Mouse (Mus musculus) kidney, adult 2 months (tissue): Measurements from ENCODE around the gene 4930578G10Rik. TPM values are rescaled to one million over a fixed set of nuclear protein-coding genes. Genes with fewer than 3 reads are reported as not detected.

Experiments used
- DNase-seq: peaks from one replicate; pipeline ENCODE4 v3.0.0; 2021
- H3K27ac ChIP-seq: fragments of 200-500 bp; 2 replicates; pipeline ENCODE4 v1.5.1; 2012; ENCODE audit warnings: low read depth, low read length, control low read depth, inconsistent platforms; ENCODE audit not compliant: insufficient read depth
- H3K27me3 ChIP-seq: fragments of 200-500 bp; replicated peaks from 2 replicates; pipeline ENCODE4 v1.6.1; 2012; ENCODE audit warnings: mild to moderate bottlenecking, moderate library complexity, low read length, inconsistent platforms; ENCODE audit not compliant: control insufficient read depth, insufficient read depth
- H3K36me3 ChIP-seq: fragments of 200-500 bp; 2 replicates; pipeline ENCODE4 v1.6.1; 2012; ENCODE audit warnings: mild to moderate bottlenecking, moderate library complexity, low read length, inconsistent platforms; ENCODE audit not compliant: control insufficient read depth, insufficient read depth
- H3K4me1 ChIP-seq: fragments of 200-500 bp; 2 replicates; pipeline ENCODE4 v1.6.1; 2011; ENCODE audit warnings: low read length; ENCODE audit not compliant: control insufficient read depth, insufficient read depth
- H3K4me3 ChIP-seq: fragments of 200-500 bp; 2 replicates; pipeline ENCODE4 v1.5.1; 2011; ENCODE audit warnings: mild to moderate bottlenecking, low read depth, low read length, control low read depth; ENCODE audit not compliant: insufficient read depth
- CTCF ChIP-seq: fragments of 200-500 bp; conservative IDR thresholded peaks from 2 replicates; pipeline ENCODE4 v1.5.1; 2011; ENCODE audit warnings: low read depth, mild to moderate bottlenecking, control low read depth, low read length, moderate library complexity, mixed read lengths; ENCODE audit not compliant: insufficient read depth, insufficient read length
- POLR2A ChIP-seq: fragments of 200-500 bp; IDR thresholded peaks from one replicate; pipeline ENCODE4 v1.6.1; 2011; ENCODE audit warnings: low read depth, low read length, control low read depth
- WGBS: fragments of 180-500 bp; shearing (Covaris S2); methylation state at CpG from one replicate; pipeline ENCODE4 v1.1.7; 2018; 5-methylcytosine and 5-hydroxymethylcytosine counted together
- polyA plus RNA-seq: library from polyadenylated mRNA; depleted of rRNA; stranded (reverse); fragments of >200 nt; gene quantifications from 2 replicates; pipeline ENCODE4 v1.2.3, GENCODE M21; 2012; rRNA removed

Gene 4930578G10Rik
- polyA plus RNA-seq, 1 experiment, result 0.14 TPM

DNA sequence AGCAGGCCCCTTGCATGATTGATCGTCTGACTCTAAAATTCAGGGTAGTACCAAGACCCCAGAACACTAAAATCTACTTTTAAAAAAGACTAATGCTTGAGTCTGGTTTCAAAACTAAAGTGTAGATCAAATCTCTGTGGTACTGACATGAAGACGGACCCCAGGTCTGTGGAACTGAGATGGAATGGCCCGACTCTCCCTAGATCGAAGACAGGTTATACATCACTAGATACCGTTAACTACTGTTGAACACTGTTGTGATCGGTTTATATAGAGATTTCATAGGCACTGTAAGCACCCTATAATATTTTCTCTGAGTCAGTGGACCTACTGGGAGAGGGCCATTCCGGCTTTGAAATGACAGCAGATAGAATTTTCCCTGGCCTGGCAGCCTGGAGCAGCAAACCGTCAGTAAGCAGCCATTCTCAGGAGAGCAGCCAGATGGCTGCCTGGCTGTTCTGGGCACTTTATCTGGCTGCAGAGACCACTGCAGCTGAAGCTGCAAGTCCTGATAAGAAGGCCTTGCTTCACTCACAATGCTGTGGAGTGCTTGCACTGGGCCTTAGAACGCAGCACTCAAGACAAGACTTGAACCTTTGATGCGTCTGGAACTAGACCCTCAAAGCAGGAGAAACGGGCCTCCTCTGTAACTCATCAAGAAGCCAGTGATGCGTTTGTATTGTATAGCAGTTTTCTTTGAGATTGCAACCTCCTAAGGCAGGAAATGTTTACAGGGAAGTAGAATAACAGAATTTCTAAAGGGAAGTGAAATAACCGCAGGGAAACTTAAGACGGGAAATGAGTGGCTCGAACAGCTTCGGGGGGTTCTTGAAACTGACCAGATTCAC, 144.7 kb downstream of the 4930578G10Rik start:
- WGBS, result 77% methylated on average over 16 of the region's 16 CpGs
- H3K27ac ChIP-seq, result no peak overlapping the region
- TF ChIP-seq POLR2A (no peak), CTCF (no peak)
- DNase-seq, result no peak
- no peaks in the 10 kb centered on the region for H3K27me3 ChIP-seq
- no peaks in the 10 kb centered on the region for H3K4me1 ChIP-seq
- no peaks in the 10 kb centered on the region for H3K36me3 ChIP-seq
- no peak overlapping the region for H3K4me3 ChIP-seq

DNA sequence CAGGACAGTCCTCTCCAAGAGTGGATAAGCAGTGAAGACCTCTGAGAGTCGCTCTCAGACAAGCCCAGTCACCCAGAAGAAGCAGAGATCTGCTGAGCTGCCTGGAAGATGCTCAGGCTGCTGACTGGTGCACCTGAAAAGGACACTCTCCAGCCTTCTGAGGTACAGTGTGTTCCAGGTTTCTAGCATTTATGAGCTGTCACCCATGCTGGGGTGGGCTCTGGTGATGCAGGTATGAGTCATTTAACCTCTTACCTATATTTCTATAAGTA, 145.3 kb downstream of the 4930578G10Rik start:
- Histone ChIP-seq H3K27me3 (no peaks in the 10 kb centered on the region), H3K36me3 (no peaks in the 10 kb centered on the region), H3K27ac (no peak overlapping the region), H3K4me3 (no peak overlapping the region), H3K4me1 (no peaks in the 10 kb centered on the region)
- WGBS, result 48% methylated on average over 1 of the region's 1 CpGs
- no peak for DNase-seq
- TF ChIP-seq CTCF (no peak), POLR2A (no peak)

DNA sequence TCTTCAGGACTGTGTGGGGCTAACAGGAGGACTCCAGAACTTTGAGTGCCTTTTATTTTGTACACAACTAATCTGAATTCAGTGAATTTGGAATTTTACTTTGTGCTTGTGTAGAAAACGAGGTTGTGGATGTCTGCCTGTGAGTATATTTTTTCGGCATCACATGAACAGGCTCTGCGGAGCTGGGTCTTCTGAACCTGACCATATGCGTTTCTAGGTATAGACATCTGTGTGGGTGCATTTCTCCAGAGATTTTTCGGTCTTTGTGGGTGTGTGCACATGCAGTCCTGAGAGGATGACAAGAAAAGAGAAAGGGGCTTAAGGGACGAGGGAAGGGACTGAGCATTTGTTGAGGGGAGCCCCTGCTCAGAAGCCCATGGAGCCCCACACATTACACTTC, 151.6 kb downstream of the 4930578G10Rik start:
- H3K27ac ChIP-seq, result no peak overlapping the region
- H3K4me3 ChIP-seq, result no peak overlapping the region
- no peak for DNase-seq
- H3K27me3 ChIP-seq, result no peaks in the 10 kb centered on the region
- TF ChIP-seq CTCF (no peak), POLR2A (no peak)
- 85% methylated on average over 6 of the region's 6 CpGs for WGBS
- H3K36me3 ChIP-seq, result no peaks in the 10 kb centered on the region
- H3K4me1 ChIP-seq, result no peaks in the 10 kb centered on the region

DNA sequence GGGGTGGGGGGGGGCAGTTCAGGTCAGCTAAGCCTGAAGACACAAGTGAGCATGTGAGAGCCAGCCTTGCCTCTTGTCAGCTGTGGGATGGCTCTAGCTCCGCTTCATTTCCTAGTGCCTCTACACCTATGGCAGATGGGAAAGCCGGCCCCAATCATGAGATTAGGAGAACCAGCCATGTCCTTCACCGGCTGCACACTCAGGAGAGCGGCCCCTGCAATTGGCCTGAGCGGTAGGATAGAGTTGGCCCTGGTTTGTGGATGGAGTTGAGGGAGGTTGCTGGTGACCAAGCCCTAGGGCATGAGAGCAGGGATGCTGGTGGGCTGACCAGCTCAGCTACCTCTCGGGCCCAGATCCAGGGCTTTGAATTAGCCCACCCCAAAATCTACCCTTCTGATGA, 153.5 kb downstream of the 4930578G10Rik start:
- no peaks in the 10 kb centered on the region for H3K4me1 ChIP-seq
- 92% methylated on average over 6 of the region's 6 CpGs for whole genome bisulfite sequencing
- no peak for DNase-seq
- no peaks in the 10 kb centered on the region for H3K36me3 ChIP-seq
- H3K4me3 ChIP-seq, result no peak overlapping the region
- TF ChIP-seq CTCF (no peak), POLR2A (no peak)
- no peaks in the 10 kb centered on the region for H3K27me3 ChIP-seq
- H3K27ac ChIP-seq, result no peak overlapping the region

DNA sequence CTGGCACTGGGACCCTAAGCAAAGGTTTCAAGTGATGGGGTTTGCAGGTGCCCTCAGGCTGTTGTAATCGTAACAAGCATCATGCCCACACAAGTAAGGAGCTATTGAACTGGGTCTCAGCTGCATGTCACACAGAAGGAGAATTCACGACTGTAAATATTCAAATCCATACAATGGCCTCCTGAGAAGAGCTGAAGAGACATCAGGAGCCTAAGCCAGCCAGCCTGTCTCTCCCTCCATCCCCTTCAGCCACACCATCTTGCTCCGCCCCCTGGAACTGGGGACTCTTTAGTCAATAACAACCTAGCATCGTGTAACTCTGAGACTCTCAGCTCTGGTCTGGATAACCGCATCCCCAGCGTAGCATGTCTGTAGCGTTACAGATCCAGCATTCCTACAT, 155.8 kb downstream of the 4930578G10Rik start:
- Histone ChIP-seq H3K4me1 (no peaks in the 10 kb centered on the region), H3K36me3 (no peaks in the 10 kb centered on the region), H3K27me3 (no peaks in the 10 kb centered on the region), H3K27ac (no peak overlapping the region), H3K4me3 (no peak overlapping the region)
- 68% methylated on average over 7 of the region's 7 CpGs for WGBS
- TF ChIP-seq CTCF (no peak), POLR2A (no peak)
- DNase-seq, result no peak

DNA sequence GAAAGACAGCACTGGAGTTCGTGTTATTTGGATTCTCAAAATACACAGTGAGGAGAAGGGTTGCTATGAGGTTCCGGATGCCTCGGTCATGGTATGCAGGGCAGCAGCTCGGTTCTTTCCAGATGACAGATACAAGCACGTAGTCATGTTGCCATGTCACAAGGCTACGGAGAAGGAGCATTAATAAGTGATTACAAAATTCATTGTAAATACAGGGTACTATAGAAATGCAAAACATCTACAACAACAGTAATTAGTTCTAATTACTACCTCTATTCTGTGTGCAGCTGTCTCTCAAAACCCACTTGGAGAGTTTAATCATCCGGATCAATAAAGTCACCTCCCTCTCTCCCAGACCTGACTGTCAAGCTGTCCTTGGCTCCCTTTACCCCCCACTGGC, 159.8 kb downstream of the 4930578G10Rik start:
- no peak for DNase-seq
- no peak overlapping the region for H3K4me3 ChIP-seq
- H3K27ac ChIP-seq, result no peak overlapping the region
- no peaks in the 10 kb centered on the region for H3K4me1 ChIP-seq
- H3K27me3 ChIP-seq, result no peaks in the 10 kb centered on the region
- H3K36me3 ChIP-seq, result no peaks in the 10 kb centered on the region
- TF ChIP-seq POLR2A, result no peak
- TF ChIP-seq CTCF, result no peak
- 75% methylated on average over 7 of the region's 7 CpGs for WGBS

Other genes starting within 250 kb of the 4930578G10Rik start
- gene Fam205a2, start 207.4 kb upstream of the 4930578G10Rik start, polyA plus RNA-seq, result 0.03 TPM in 1 of 2 replicates, not detected in the other
- 2.0 TPM in 1 of 2 replicates, not detected in the other for gene Gm10591, start 123.3 kb upstream of the 4930578G10Rik start, polyA plus RNA-seq
- gene Gm2564, start 105.8 kb upstream of the 4930578G10Rik start, polyA plus RNA-seq, result 6.3 and 10.6 TPM in 2 replicates
- not detected in 2 replicates for gene Ccl27b, start 80.3 kb upstream of the 4930578G10Rik start, polyA plus RNA-seq
- 0.19 TPM in 1 of 2 replicates, not detected in the other for gene Il11ra2, start 73.7 kb upstream of the 4930578G10Rik start, polyA plus RNA-seq
- gene Ccl19, start 21.0 kb downstream of the 4930578G10Rik start, polyA plus RNA-seq, result 20.4 and 41.3 TPM in 2 replicates
- 19.8 and 66.9 TPM in 2 replicates for gene Ccl21a, start 38.4 kb downstream of the 4930578G10Rik start, polyA plus RNA-seq
- 0.05 TPM in 1 of 2 replicates, not detected in the other for gene Fam205a1, start 118.3 kb downstream of the 4930578G10Rik start, polyA plus RNA-seq
- gene Gm12394, start 121.2 kb downstream of the 4930578G10Rik start, polyA plus RNA-seq, result not detected in 2 replicates
- not detected in 2 replicates for gene Fam205c, start 138.7 kb downstream of the 4930578G10Rik start, polyA plus RNA-seq
- 1.1 TPM in 2 replicates for gene Phf24, start 181.1 kb downstream of the 4930578G10Rik start, polyA plus RNA-seq
- gene Dnajb5, start 214.3 kb downstream of the 4930578G10Rik start, polyA plus RNA-seq, result 6.5 and 8.1 TPM in 2 replicates
- gene 1700022I11Rik, start 234.1 kb downstream of the 4930578G10Rik start, polyA plus RNA-seq, result not detected in 2 replicates